Mouse (Mus musculus) erythroblast, adult 5-6 weeks (primary cell): Measurements from ENCODE around the gene Gnai3. TPM values are rescaled to one million over a fixed set of nuclear protein-coding genes. Genes with fewer than 3 reads are reported as not detected.

Experiments
- ATAC-seq: replicated peaks from 2 replicates; pipeline ENCODE4 v1.8.0; 2016; ENCODE audit warnings: moderate number of reproducible peaks, mild to moderate bottlenecking, moderate TSS enrichment, inconsistent platforms; ENCODE audit not compliant: poor library complexity, low FRiP score, severe bottlenecking
- total RNA-seq, 2 experiments: library from RNA; stranded (forward) in 1 of 2; stranded (reverse) in 1 of 2; fragments of 150-400 nt in 1 of 2; fragments of 200-764, 138-1000 nt in 1 of 2; gene quantifications; 2 replicates each; pipeline versions ENCODE4 v1.2.3 to v1.2.4; 2015 to 2017; ENCODE audit warnings: low replicate concordance in 2 of 2

Gnai3 gene
- total RNA-seq (2015; ENCODE audit: low replicate concordance) (46.8 and 63.4 TPM in 2 replicates), total RNA-seq (2017; ENCODE audit: low replicate concordance) (38.2 and 46.0 TPM in 2 replicates)

DNA sequence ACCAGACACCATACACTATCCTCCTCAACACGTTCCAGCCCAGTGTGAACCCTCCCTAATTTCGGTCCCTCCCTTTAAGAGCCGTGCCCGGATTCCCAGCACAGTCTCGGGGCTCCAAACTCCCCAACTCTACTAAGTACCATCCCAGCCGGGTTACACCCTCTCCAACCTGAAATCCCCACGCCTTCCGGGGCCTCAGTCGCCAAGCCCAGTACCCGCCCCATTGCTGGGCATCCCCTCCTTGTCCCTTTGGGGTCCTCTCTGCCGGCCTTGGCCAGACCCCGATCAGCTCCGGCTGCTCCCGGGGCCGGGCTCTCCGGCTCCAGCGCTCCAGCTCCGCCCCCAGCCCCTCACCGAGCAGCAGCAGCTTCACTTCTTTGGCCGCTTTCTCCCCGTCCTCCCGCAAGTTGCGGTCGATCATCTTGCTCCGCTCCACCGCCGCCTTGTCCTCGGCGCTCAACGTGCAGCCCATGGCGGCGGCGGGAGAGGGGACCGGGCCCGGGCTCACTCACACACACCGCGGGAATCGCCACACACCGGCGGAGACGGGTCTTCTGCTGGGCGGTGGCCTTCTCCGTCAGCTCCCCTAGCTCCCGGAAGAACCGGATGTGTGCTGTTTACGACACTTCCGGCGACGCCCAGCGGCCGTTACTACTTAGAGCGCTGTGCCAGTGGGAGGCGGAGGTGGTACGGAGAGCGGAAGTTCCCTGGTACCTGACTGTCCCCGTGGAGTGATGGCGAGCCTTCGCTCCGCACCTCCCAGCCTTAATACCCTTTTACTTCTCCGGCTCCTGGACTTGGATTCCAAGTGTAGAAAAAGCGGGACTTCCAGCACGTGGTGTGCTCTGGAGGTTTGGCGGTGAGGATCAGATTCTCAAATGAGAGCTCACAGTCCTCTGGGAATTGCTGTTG lies at the start of gene Gnai3:
TSS of gene Gnai3 (minus strand) at position 613 of the 912 bp plus-strand sequence.
- peak; percentile 94 for ATAC-seq

DNA sequence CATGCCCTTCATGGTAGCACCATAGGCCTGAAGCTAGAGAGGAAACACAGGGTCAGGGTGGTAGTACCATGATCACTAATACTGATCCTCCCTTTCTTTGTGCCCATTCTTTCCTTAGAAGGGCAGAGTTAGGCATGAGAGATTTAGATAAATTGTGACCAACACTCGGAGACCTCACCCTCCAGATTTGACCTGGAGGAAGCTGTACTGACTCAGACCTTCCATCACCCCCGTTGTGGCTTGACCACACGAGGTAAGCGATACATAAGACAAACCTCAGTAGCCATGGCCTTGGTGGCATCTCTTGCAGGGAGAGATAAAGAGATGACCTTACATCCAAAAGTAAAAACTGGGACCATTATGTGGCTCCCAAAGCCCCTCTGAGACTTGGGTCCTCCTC lies 49.3 kb upstream of the Gnai3 start:
- no peak for ATAC-seq

DNA sequence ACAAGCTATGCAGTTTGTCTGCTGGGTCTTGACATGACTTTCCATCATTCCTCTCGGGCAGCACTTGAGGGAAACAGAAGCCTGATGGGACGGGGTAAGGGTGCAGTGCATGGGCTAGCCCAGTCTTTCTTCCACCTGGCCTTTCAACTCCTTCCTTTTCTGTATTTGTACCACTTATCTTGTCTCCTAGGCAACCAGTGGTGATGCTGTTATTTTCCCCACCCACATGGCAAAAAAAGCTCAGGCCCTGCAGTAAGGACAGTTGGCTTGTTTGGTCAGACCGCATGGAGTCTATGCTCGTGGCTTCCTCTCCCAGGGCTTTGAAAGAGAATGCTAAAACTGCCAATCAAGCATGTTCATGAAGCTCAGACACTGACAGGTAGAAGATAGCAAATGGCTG lies 47.7 kb upstream of the Gnai3 start:
- ATAC-seq = no peak

DNA sequence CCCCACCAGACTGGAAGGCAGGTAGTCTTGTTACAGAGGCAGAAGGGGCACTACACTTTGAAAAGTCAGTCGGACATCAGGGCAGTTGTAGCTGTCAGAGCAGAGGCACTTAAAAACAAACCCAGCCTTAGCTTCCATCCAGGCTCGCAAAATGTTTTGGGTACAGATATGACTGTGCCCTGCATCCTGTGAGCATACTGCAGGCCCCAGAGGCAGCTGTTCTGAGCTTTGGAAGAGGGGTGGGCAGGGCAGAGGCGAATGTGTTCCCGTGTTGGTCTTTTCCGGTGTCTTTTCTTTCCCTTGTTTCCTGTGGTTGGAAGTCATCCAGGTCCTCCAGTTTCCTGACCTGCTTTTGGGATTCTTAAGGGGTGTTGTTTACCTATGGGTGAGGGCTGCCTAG lies 44.0 kb upstream of the Gnai3 start:
- ATAC-seq = no peak

DNA sequence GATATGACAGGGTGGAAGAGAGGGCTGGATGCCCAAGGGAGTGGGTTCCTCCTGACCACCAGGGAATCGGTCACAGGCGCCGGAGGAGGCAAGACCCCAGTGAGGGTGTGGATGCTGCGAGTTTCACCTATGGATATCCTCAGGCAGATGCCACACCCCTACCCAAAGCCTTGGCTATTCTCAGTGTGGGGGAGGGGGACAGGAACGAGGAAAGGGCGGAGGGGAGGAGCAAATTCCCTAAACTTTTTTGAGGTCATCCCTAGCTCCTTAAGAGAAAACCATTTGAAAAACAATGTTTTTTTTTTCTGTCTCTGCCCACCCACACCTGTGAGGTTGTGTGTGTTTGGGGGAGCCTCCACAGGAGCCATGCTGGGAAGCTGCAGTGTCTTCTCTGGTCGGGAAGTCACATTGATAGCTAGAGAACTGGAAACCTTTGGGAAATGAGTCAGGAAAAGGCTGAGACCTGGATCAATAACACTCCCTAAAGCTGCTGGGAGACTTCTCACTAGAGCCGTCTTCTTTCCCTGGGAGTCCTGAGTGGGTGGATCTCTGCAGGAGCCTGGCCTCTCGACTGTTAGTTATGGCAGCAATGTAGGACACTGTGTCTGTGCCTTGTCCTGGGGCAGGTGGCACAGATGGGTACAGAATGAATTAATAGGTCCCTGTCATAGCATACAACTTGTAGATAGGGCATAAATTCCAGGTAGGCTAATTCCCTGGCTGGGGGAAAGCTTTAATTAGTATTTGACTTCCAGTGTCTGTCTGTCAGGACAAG lies 43.0 kb upstream of the Gnai3 start:
- ATAC-seq = no peak

DNA sequence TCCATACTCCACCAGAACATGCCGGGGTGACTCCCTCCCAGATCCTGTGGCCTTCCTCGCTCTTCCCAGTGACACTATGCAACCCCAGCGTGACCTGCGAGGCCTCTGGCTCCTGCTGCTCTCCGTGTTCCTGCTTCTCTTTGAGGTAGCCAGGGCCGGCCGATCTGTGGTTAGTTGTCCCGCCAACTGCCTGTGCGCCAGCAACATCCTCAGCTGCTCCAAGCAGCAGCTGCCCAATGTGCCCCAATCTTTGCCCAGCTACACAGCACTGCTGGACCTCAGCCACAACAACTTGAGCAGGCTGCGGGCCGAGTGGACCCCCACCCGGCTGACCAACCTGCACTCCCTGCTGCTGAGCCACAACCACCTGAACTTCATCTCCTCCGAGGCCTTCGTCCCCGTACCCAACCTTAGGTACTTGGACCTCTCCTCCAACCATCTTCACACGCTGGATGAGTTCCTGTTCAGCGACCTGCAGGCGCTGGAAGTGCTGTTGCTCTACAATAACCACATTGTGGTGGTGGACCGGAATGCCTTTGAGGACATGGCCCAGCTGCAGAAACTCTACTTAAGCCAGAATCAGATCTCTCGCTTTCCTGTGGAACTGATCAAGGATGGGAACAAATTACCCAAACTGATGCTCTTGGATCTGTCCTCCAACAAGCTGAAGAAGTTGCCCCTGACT lies 41.3 kb upstream of the Gnai3 start:
- no peak for ATAC-seq

DNA sequence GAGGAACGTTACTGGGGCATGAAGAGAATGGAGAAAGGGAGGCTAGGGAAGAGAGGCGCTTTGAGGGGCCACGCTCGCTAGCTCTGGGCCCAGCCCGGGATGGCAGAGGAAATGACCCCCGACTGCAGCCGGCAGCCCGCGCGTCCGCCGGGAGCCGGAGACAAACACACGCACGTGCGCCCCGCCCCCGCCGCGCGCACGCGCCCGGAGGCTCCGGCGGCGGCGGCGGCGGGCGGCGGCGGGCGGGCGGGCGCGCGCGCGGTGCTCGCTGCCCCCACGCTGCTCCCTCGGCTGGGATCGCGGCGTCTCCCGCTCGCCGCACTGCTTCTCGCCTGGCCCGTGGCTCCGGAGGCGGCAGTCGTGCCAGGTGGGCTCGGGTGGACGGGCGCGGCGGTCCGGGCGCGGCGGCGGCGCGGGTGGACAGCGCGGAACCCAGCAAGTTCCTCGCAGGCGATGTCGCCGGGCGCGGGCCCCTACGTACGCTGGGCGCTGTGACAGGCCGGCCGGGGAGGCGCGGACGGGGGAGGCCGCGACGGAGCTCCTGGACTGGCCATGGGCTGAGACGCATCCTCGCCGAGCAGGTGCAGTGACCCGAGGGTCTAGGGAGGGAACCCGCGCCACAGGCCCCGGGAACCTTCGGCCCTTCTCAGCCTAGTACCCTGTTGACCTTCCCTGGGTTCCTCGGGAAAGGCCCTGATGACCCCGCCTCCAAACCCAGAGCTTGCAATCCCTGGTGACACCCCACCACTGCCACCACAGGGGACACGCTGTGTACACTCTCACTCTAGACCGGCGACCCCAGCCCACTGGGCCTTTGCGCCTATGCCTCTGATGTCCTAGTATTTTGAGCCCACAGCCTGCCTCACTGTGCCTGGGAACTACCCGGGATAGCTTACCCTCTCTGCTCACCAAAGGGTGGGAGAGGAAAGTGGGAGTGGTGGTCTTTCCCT lies 40.4 kb upstream of the Gnai3 start, which contains the start of gene Amigo1:
TSS of gene Amigo1 (plus strand) at position 238 of the 950 bp plus-strand sequence.
- ATAC-seq = 0 out of 2 replicates have a peak, but pooled peaks have one; percentile 21

DNA sequence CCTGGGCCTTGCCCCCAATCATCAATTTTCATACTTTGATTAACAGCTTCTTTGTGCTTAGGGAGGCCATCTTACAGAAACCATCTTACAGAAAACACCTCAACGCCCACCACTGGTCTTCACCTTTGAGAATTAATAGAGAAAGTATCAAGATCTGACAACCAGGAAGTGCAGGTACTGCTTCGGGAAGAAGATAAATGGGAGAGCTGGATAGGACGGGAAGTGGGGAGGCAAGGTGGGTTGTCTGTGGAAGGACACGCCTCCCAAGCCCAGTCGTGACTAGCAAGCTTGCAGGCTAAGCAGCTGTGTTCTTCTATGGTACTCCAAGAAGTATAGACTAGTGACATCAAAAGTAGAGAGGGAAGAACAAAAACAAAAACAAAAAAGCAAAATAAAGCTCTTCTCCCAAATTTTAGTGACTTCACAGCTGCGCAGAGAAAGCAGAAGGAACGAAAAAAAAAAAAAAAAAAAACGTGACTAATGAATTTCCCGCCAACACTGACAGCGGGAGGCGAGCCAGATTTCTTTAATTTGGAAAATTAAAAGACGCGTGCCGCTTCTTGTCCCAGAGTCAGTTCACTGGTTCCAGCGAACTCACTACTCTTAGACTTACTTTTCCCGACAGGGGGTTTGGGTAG lies 39.6 kb upstream of the Gnai3 start:
- ATAC-seq = no peak

DNA sequence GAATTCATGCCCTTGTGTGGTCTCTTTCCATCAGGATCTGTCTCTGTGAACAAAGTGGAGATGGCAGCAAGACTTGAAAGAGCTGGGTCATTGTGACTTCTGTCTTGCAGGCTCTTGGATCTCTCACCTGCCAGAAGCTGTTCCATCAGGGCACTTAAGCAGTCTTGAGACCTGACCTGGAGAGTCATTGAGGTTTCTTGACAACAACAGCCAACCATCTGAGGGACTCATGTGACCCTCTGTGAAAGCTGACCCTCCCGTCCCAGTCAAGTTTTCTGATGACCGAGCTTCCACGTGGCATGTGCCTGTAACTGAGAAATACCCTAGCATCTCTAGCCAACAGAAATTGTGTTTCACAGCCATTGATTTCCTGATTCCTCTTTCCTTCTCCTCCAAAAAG lies 38.8 kb upstream of the Gnai3 start:
- no peak for ATAC-seq

DNA sequence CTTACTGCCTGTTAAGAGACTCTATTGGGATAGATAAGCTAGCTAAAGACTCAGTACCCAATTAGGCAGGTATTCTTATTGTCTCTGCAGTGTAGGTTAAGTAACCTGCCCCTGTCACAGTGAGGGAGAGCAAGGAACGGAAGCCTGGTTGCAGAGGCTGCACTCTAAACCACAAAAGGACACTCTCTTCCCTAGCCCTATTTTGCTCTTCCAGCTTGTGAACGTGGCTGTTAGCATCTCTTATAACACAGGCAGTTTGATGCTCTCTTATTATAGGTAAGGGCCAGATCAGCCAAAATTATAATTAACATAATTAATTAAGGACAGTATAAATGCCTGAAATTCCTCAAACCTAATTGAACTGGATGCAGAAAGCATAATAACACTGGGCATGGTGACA lies 34.6 kb upstream of the Gnai3 start:
- ATAC-seq = no peak

DNA sequence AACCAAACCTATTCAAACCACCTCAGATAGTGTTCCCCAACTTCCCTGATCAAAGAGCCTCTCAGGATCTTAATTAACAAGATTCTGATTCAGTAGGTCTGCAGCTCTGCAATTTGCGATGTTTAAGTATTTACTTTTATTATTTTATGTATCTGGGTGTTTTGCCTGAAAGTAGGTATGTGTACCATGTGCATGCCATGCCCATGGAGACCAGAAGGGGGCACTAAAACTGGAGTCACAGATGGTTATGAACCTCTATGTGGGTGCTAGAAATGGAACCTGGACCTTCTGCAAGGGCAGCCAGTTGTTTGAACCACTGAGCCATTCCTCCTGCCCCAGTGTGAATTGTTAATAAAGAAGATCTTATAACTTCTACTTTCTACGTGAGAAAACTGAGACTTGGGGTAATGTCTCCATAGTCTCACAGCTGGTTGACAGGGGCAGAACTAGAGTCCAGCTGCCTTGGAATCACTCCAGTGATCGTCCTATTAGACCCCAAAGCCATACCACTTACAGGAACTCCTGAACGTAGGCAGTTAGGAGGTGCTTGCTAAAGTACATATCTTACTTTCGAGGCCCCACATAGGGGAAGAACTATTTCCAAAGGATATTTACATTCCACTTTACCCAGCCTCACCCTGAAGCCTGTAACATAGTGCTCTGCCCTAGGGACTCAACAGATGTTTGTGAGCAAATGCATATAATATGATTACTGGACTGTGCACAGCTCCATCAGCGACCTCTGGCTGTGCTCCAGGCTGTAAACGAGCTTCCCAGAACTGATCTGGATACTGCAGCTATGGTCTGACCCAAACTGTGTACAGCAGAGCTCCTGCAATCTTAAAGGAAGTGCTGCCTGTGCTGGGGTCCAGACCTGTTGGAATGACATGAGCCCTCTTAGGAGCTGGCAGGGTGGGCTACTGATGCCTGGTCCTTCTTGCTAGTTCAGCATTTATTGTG lies 33.1 kb upstream of the Gnai3 start:
- no peak for ATAC-seq

DNA sequence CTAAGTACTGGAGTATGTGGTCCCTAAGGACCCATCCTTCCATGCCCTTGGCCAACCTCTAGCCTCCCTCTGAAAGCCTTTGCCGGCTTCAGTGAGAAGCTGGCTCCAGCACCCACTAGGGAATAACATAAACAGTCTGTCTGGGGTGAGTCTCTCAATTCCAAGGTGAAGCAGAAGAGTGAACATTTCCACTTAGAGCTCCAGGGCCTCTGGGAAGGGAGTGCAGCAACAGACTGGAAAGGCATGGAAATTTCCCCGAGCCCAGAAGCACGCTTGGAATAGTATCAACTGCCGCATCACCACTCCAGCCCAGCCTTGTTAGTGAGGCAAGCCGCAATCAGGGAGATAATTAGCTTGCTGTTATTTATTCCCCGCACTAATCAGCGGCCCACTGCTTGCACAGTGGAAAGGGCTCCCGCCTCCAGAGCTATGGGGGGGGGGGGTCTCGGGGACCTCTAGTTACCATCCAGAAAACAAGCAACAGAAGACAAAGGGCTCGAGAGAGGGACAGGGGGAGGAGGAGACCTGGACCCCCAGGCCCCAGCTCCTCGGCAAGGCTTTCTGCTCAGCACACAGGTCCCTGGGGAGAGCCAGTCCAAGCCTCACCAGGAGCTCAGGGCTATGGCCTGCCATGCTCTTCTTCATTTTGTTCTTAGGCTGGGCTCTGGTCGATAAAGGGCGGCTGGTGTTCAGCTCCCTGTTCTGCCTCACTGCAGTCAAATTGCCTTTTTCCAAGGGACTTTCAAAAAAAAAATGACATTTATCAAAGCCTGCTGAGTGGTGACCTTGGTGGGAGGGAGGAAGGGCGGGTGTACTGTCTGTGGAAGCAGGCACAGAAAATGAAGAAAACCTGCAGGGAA lies 29.0 kb upstream of the Gnai3 start:
- ATAC-seq = no peak

DNA sequence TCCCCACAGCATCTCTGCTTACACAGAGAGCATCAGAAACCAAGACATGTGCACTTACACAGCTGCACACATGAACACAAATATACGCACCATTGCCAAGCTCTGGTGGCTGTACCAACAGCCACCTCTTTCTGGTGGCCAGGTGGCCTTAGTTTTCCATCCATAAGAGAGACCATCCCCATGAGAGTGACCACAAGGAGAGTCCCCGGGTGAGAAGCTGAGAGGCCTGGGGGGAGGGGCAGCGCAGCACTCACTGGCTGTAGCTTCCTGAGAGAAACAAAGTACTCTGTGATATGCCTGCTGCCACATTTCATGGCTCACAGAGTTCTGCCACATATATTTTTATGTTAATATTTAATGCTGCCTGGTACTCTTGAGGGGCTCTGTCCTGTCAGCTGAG lies 23.3 kb upstream of the Gnai3 start:
- ATAC-seq = no peak

DNA sequence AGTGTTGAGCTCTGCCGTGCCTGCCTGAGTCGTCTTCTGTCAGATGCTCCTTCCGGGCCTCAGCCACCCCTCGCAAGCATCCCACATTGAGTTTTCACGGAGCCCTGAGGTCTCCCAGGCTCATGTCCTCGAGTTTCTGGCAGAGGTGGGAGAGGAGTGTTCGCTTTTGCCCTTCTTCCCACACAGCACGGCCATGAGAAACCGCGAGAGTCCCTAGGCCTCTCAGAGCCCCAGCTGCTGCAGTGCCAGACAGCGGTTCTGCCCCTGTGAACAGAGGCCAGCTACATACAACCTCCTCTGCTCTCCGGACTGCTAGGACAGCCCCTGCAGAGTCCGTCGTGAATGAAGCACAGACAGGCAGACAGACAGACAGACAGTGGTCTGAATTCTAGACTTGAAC lies 21.6 kb upstream of the Gnai3 start:
- no peak for ATAC-seq

DNA sequence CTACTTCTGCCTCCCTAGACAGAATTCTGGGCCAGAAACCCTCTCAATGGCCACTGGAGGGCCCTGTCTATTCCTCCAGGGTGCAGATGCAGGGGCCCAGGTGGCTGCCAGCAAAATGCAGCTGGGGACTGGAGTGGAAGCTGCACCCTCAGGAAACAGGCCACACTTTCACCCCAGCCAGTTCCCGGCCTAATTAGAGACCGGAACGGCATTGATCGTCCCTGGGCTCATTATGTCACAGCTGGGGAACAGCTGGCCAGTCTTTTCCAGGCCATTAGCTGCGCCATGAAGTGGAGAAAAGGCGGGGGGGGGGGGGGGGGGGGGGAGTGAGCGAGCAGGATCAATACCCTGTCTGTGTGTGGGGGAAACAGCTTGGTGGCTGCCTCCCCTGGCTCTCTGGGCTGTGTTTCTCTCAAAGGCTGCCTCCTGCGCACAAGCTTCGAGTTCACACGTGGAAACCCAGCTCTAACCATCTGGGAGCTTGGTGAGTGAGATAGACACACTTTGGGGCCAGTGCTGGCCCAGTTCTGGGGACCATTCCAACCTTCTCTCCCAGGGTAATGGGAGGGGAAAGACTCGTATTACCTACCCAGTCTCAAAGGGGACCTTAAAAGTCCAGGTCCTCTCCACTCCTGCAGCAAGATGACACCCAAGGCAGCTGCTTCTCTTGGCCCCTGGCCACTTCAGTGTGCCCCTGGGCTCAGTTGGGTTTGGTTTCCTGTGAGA lies 20.7 kb upstream of the Gnai3 start:
- no peak for ATAC-seq
